Mouse (Mus musculus): ENCODE data around the gene Hist1h2ae.
A peak's percentile ranks its signal among the peaks of the same experiment; 100 is the strongest.
"Not testable (repeated sequence)": the region's sequence is repeated elsewhere in the genome, so short reads cannot be mapped to it uniquely, and the experiment has no call there.

The Hist1h2ae gene

DNA sequence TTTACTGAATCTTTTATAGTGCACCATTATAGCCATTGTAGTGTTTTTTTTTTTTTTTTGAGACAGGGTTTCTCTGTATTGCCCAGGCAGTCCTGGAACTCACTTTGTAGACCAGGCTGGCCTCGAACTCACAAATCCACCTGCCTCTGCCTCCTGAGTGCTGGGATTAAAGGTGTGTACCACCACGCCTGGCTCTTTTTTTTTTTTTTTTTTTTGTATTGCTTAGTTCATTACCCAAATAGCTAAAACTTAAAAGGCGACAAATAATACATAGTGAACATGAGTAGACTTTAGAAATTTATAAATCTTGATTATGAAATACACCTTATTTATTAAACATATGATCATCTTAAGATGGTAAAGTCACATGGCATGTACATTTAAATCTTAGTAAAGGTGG lies 29.5 kb downstream of the Hist1h2ae start:
- no peak for DNase-seq (ENCODE audit: low spot score in 2 of 2)

GRCm38 (mm10) chr13:23539821-23540220 lies 31.2 kb downstream of the Hist1h2ae start:
- not testable (repeated sequence) for DNase-seq (ENCODE audit: low spot score in 2 of 2)

GRCm38 (mm10) chr13:23538249-23538648 lies 32.8 kb downstream of the Hist1h2ae start:
- no peak for DNase-seq (ENCODE audit: low spot score in 2 of 2)

GRCm38 (mm10) chr13:23537006-23537710 lies 33.9 kb downstream of the Hist1h2ae start:
- DNase-seq (ENCODE audit: low spot score in 2 of 2) = no peak

- no peak for DNase-seq (ENCODE audit: low spot score in 2 of 2)
Measured at GRCm38 (mm10) chr13:23536076-23536822, 34.8 kb downstream of the Hist1h2ae start.

- DNase-seq (ENCODE audit: low spot score in 2 of 2) = peak; percentile 88 to 94
Measured at GRCm38 (mm10) chr13:23535137-23536075, 35.6 kb downstream of the Hist1h2ae start, which contains the start of gene Hist1h3g. Gene Hist1h3g (plus strand): TSS chr13:23535422.

GRCm38 (mm10) chr13:23534368-23535131 lies 36.5 kb downstream of the Hist1h2ae start:
- DNase-seq (ENCODE audit: low spot score in 2 of 2) = peak in 1 of 2 experiments; percentile 45

GRCm38 (mm10) chr13:23533560-23534367 lies 37.3 kb downstream of the Hist1h2ae start, which contains the start of gene Hist1h2af:
Gene Hist1h2af (plus strand): TSS chr13:23533906.
- peak; percentile 78 to 84 for DNase-seq (ENCODE audit: low spot score in 2 of 2)

- no peak for DNase-seq (ENCODE audit: low spot score in 2 of 2)
Measured at GRCm38 (mm10) chr13:23532262-23533075, 38.6 kb downstream of the Hist1h2ae start.

DNA sequence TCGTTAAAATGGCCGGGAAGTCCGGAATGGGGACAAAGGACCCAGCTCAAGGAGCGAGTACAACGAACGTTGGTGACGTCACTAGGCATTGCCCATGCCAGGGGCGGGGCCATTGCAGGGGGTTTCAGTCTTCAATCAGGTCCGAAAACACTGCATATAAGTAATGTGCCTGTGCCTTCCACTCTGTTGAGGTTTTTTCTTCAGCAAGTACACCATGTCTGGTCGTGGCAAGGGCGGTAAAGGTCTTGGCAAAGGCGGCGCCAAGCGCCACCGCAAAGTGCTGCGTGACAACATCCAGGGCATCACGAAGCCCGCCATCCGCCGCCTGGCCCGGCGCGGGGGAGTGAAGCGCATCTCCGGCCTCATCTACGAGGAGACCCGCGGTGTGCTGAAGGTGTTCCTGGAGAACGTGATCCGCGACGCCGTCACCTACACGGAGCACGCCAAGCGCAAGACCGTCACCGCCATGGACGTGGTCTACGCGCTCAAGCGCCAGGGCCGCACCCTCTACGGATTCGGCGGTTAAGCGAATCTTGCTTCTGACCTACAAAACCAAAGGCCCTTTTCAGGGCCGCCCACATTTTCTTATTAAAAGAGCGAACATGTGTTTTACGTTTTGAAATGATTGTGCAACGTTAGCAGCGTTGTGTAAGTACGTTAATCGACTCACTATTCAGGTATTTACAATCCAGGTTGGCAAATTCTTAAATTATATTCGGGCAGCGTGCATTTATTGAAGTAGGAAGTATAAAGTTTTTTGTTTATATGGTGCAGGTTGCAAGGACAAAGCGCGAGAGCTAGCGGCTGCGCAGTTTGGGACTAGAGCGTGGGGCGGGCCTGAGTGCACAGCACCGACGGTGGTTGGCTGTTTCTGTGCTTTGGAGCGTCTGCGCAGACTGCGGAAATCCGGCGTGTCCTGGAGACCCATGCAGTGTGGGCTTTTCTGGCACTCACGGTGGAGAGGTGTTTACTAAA lies 39.8 kb downstream of the Hist1h2ae start, which contains the start of gene Hist1h4h:
TSS of gene Hist1h4h (plus strand) at position 150 of the 975 bp plus-strand sequence.
- peak; percentile 97 to 98 for DNase-seq (ENCODE audit: low spot score in 2 of 2)

DNA sequence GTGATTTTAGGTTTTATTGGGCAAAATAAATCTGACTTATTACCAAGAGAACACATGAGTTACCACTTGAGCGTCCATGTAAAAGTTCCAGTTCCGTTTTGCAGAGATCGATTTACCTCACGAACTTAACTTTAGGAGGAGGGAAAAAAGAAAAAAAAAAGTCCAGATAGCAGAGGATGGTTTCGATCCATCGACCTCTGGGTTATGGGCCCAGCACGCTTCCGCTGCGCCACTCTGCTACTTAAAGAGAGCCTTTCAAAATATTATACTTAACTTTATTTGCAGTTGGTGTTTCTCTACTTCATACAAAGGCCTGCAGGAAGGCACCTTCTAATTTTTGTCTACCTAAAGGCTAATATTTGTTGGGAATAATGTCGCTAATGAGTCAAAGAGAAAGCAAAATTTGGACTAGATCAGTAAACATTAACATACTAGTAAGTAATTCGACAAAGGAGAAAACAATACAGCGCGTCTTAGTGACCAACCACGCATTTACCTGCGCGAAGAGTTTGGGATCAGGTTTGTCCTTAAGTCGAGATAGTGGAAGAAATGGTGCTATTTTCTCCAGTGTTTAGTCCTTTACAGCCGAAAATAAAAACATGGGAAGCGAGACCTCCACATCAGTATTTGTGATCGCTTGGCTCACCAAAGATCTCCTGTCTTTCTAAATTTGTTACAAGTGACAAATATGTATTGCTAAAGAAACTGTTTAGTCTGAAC lies 40.7 kb downstream of the Hist1h2ae start:
- peak; percentile 59 to 84 for DNase-seq (ENCODE audit: low spot score in 2 of 2)

GRCm38 (mm10) chr13:23529480-23530165 lies 41.4 kb downstream of the Hist1h2ae start:
- DNase-seq (ENCODE audit: low spot score in 2 of 2) = no peak

- no peak for DNase-seq (ENCODE audit: low spot score in 2 of 2)
Measured at GRCm38 (mm10) chr13:23529005-23529404, 42.0 kb downstream of the Hist1h2ae start.

GRCm38 (mm10) chr13:23526312-23526711 lies 44.7 kb downstream of the Hist1h2ae start:
- peak; percentile 78 to 96 for DNase-seq (ENCODE audit: low spot score in 2 of 2)

GRCm38 (mm10) chr13:23525901-23526300 lies 45.1 kb downstream of the Hist1h2ae start:
- no peak for DNase-seq (ENCODE audit: low spot score in 2 of 2)

GRCm38 (mm10) chr13:23524654-23525053 lies 46.4 kb downstream of the Hist1h2ae start:
- peak in 1 of 2 experiments; percentile 63 for DNase-seq (ENCODE audit: low spot score in 2 of 2)

DNA sequence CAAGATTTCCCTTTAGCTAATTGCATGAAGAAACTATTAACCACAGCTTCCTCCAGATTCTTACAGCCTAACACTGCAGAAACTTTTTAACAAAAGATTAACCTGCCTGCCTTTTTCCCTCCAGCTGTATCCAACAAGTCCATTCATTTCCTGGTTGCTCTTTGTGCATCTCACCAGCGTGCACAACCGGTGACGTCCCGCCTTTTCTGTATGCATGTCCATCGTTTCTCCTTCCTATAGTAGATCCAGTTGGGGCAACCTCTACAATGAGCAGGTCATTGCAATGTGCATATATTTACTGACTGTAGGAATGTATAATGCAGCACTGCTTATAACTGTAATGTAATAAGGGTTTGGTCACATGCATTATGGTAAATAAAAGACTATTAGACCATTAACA lies 47.0 kb downstream of the Hist1h2ae start:
- no peak for DNase-seq (ENCODE audit: low spot score in 2 of 2)

All from left cerebral cortex, adult 9 months (tissue).